Mouse (Mus musculus): ENCODE data around the gene Nfam1. TPM values are rescaled to one million over a fixed set of nuclear protein-coding genes. Genes with fewer than 3 reads are reported as not detected.

Nfam1 gene
- polyA plus RNA-seq (2015; fragmentation: Nextera tagmentation; extraction: Ambion mirVana) = 2.4 TPM in 2 replicates

GRCm38 (mm10) chr15:83032981-83033541 lies at the start of gene Nfam1:
Gene Nfam1 (minus strand): TSS chr15:83033306.

GRCm38 (mm10) chr15:82987732-82988112 lies 45.4 kb downstream of the Nfam1 start, which contains the start of gene Tcf20:
Gene Tcf20 (minus strand): TSS chr15:82987872.

Small RNA genes lying within 50 kb of the gene (microRNA-seq; reads per million reads assigned to microRNA genes)
- 6.7 reads per million, percentile 15 among the genes with 10 or more reads in this experiment for gene Mir3080

Other genes with a start within 250 kb of the Nfam1 start
- not detected in 2 replicates for gene Cyp2d26, start 239.0 kb downstream of the Nfam1 start, polyA plus RNA-seq (2015; fragmentation: Nextera tagmentation; extraction: Ambion mirVana)
- gene Tcf20, start 45.4 kb downstream of the Nfam1 start, polyA plus RNA-seq (2015; fragmentation: Nextera tagmentation; extraction: Ambion mirVana) = 9.7 and 11.3 TPM in 2 replicates
- 36.9 and 41.6 TPM in 2 replicates for gene Serhl, start 56.2 kb upstream of the Nfam1 start, polyA plus RNA-seq (2015; fragmentation: Nextera tagmentation; extraction: Ambion mirVana)
- 66.0 and 69.4 TPM in 2 replicates for gene Rrp7a, start 89.5 kb upstream of the Nfam1 start, polyA plus RNA-seq (2015; fragmentation: Nextera tagmentation; extraction: Ambion mirVana)
- 90.7 and 96.0 TPM in 2 replicates for gene Poldip3, start 116.1 kb upstream of the Nfam1 start, polyA plus RNA-seq (2015; fragmentation: Nextera tagmentation; extraction: Ambion mirVana)
- gene Cyb5r3, start 139.3 kb upstream of the Nfam1 start, polyA plus RNA-seq (2015; fragmentation: Nextera tagmentation; extraction: Ambion mirVana) = 120 and 151 TPM in 2 replicates
- gene A4galt, start 218.5 kb upstream of the Nfam1 start, polyA plus RNA-seq (2015; fragmentation: Nextera tagmentation; extraction: Ambion mirVana) = 6.3 and 8.6 TPM in 2 replicates

All from neural tube, postnatal 0 days (tissue).